Mouse (Mus musculus): ENCODE data around the gene Usp12. TPM values are rescaled to one million over a fixed set of nuclear protein-coding genes. Genes with fewer than 3 reads are reported as not detected.

The Usp12 gene
- polyA plus RNA-seq (2016; fragmentation: Nextera tagmentation; extraction: Ambion mirVana): 21.0 and 21.5 TPM in 2 replicates

- Histone ChIP-seq H3K27me3 (no peaks in the 10 kb centered on the region), H3K4me3 (peak within 1 kb of the TSS; percentile 96), H3K4me1 (peaks cover 30% of the 10 kb centered on the region), H3K27ac (peak within 1 kb of the TSS; percentile 93), H3K36me3 (no peaks in the 10 kb centered on the region), H3K9me3 (replicated peaks) (no peaks in the 10 kb centered on the region), H3K4me2 (replicated peaks) (peak within 1 kb of the TSS; percentile 80), H3K9ac (peak within 1 kb of the TSS; percentile 98)
- under 1% methylated on average over 29 of the region's 51 CpGs for WGBS
- peak; percentile 96 for ATAC-seq (ENCODE audit: low FRiP score)
Measured at GRCm38 (mm10) chr5:146794853-146795252, at the start of gene Usp12. Gene Usp12, minus strand, starts transcription at chr5:146795006.

- peak overlapping the region; percentile 57 for H3K4me3 ChIP-seq
- WGBS: 9% methylated on average over 6 of the region's 6 CpGs
- ATAC-seq (ENCODE audit: low FRiP score): peak; percentile 38
Measured at GRCm38 (mm10) chr5:146844301-146844941, 49.6 kb upstream of the Usp12 start.

GRCm38 (mm10) chr5:146841996-146842395 lies 47.2 kb upstream of the Usp12 start:
- Histone ChIP-seq H3K9ac (no peak overlapping the region), H3K27me3 (no peaks in the 10 kb centered on the region), H3K36me3 (peaks cover 18% of the 10 kb centered on the region), H3K4me2 (replicated peaks) (no peak overlapping the region), H3K9me3 (replicated peaks) (no peaks in the 10 kb centered on the region), H3K4me1 (peaks cover 12% of the 10 kb centered on the region), H3K4me3 (no peak overlapping the region), H3K27ac (no peak overlapping the region)
- no peak for ATAC-seq (ENCODE audit: low FRiP score)
- WGBS: 90% methylated on average over 4 of the region's 4 CpGs

More at GRCm38 (mm10) chr5:146844301-146844941, 49.6 kb upstream of the Usp12 start:
- Histone ChIP-seq H3K36me3 (no peaks in the 10 kb centered on the region), H3K27ac (peak overlapping the region; percentile 64), H3K9me3 (replicated peaks) (no peaks in the 10 kb centered on the region), H3K4me1 (peaks cover 12% of the 10 kb centered on the region), H3K27me3 (no peaks in the 10 kb centered on the region), H3K4me2 (replicated peaks) (peak overlapping the region; percentile 88), H3K9ac (peak overlapping the region; percentile 69)

- WGBS: 84% methylated on average over 5 of the region's 5 CpGs
Measured at GRCm38 (mm10) chr5:146841301-146841700, 46.5 kb upstream of the Usp12 start.

GRCm38 (mm10) chr5:146840422-146840821 lies 45.6 kb upstream of the Usp12 start:
- WGBS: 90% methylated on average over 4 of the region's 4 CpGs
- H3K27ac ChIP-seq: no peak overlapping the region
- ATAC-seq (ENCODE audit: low FRiP score): no peak

More at GRCm38 (mm10) chr5:146841301-146841700, 46.5 kb upstream of the Usp12 start:
- ATAC-seq (ENCODE audit: low FRiP score): no peak
- no peak overlapping the region for H3K4me2 ChIP-seq (replicated peaks)
- no peak overlapping the region for H3K4me3 ChIP-seq
- no peaks in the 10 kb centered on the region for H3K27me3 ChIP-seq
- H3K4me1 ChIP-seq: peaks cover 12% of the 10 kb centered on the region
- H3K9me3 ChIP-seq (replicated peaks): no peaks in the 10 kb centered on the region
- H3K27ac ChIP-seq: no peak overlapping the region
- H3K9ac ChIP-seq: no peak overlapping the region
- H3K36me3 ChIP-seq: peaks cover 25% of the 10 kb centered on the region

GRCm38 (mm10) chr5:146839760-146840159 lies 45.0 kb upstream of the Usp12 start:
- H3K27ac ChIP-seq: no peak overlapping the region
- H3K9ac ChIP-seq: no peak overlapping the region
- no peaks in the 10 kb centered on the region for H3K27me3 ChIP-seq
- no peak overlapping the region for H3K4me2 ChIP-seq (replicated peaks)
- no peak overlapping the region for H3K4me3 ChIP-seq
- ATAC-seq (ENCODE audit: low FRiP score): no peak
- H3K36me3 ChIP-seq: peaks cover 41% of the 10 kb centered on the region
- 40% methylated on average over 5 of the region's 5 CpGs for WGBS
- H3K4me1 ChIP-seq: peaks cover 3% of the 10 kb centered on the region; the same call in 1 of the 2 replicates
- H3K9me3 ChIP-seq (replicated peaks): no peaks in the 10 kb centered on the region

More at GRCm38 (mm10) chr5:146840422-146840821, 45.6 kb upstream of the Usp12 start:
- H3K4me1 ChIP-seq: peaks cover 3% of the 10 kb centered on the region; the same call in 1 of the 2 replicates
- H3K9ac ChIP-seq: no peak overlapping the region
- peaks cover 34% of the 10 kb centered on the region for H3K36me3 ChIP-seq
- no peaks in the 10 kb centered on the region for H3K9me3 ChIP-seq (replicated peaks)
- no peaks in the 10 kb centered on the region for H3K27me3 ChIP-seq
- H3K4me2 ChIP-seq (replicated peaks): no peak overlapping the region
- no peak overlapping the region for H3K4me3 ChIP-seq

GRCm38 (mm10) chr5:146838836-146839648 lies 44.2 kb upstream of the Usp12 start:
- no peak overlapping the region for H3K27ac ChIP-seq
- H3K4me3 ChIP-seq: no peak overlapping the region
- no peak for ATAC-seq (ENCODE audit: low FRiP score)
- H3K4me2 ChIP-seq (replicated peaks): no peak overlapping the region
- 45% methylated on average over 12 of the region's 12 CpGs for WGBS
- H3K9me3 ChIP-seq (replicated peaks): no peaks in the 10 kb centered on the region
- no peak overlapping the region for H3K9ac ChIP-seq
- peaks cover 45% of the 10 kb centered on the region for H3K36me3 ChIP-seq
- no peaks in the 10 kb centered on the region for H3K27me3 ChIP-seq
- peaks cover 8% of the 10 kb centered on the region for H3K4me1 ChIP-seq

GRCm38 (mm10) chr5:146837967-146838720 lies 43.3 kb upstream of the Usp12 start:
- Histone ChIP-seq H3K27me3 (no peaks in the 10 kb centered on the region), H3K4me3 (no peak overlapping the region), H3K4me1 (peaks cover 13% of the 10 kb centered on the region), H3K4me2 (replicated peaks) (no peak overlapping the region), H3K9ac (no peak overlapping the region), H3K27ac (no peak overlapping the region), H3K36me3 (peaks cover 45% of the 10 kb centered on the region), H3K9me3 (replicated peaks) (no peaks in the 10 kb centered on the region)
- 69% methylated on average over 7 of the region's 7 CpGs for WGBS
- no peak for ATAC-seq (ENCODE audit: low FRiP score)

- Histone ChIP-seq H3K4me3 (no peak overlapping the region), H3K36me3 (peaks cover 45% of the 10 kb centered on the region), H3K27me3 (no peaks in the 10 kb centered on the region), H3K4me1 (peaks cover 19% of the 10 kb centered on the region), H3K4me2 (replicated peaks) (no peak overlapping the region), H3K9me3 (replicated peaks) (no peaks in the 10 kb centered on the region), H3K9ac (no peak overlapping the region), H3K27ac (no peak overlapping the region)
- ATAC-seq (ENCODE audit: low FRiP score): no peak
- WGBS: 91% methylated on average over 8 of the region's 8 CpGs
Measured at GRCm38 (mm10) chr5:146834959-146835358, 40.2 kb upstream of the Usp12 start.

- ATAC-seq (ENCODE audit: low FRiP score): no peak
- Histone ChIP-seq H3K27me3 (no peaks in the 10 kb centered on the region), H3K4me2 (replicated peaks) (peak overlapping the region; percentile 71), H3K9ac (peak overlapping the region; percentile 88), H3K4me3 (peak overlapping the region; percentile 77), H3K27ac (peak overlapping the region; percentile 85; the same call in 1 of the 2 replicates), H3K9me3 (replicated peaks) (no peaks in the 10 kb centered on the region), H3K4me1 (peaks cover 19% of the 10 kb centered on the region), H3K36me3 (peaks cover 44% of the 10 kb centered on the region)
- WGBS: 29% methylated on average over 8 of the region's 8 CpGs
Measured at GRCm38 (mm10) chr5:146833673-146834201, 38.9 kb upstream of the Usp12 start.

- Histone ChIP-seq H3K27ac (peak within 1 kb of the TSS; percentile 85), H3K27me3 (no peaks in the 10 kb centered on the region), H3K9ac (peak within 1 kb of the TSS; percentile 88), H3K4me3 (peak within 1 kb of the TSS; percentile 77), H3K4me2 (replicated peaks) (peak within 1 kb of the TSS; percentile 71), H3K9me3 (replicated peaks) (no peaks in the 10 kb centered on the region), H3K4me1 (peaks cover 19% of the 10 kb centered on the region), H3K36me3 (peaks cover 36% of the 10 kb centered on the region)
- peak; percentile 98 for ATAC-seq (ENCODE audit: low FRiP score)
- WGBS: under 1% methylated on average over 59 of the region's 60 CpGs
Measured at GRCm38 (mm10) chr5:146832769-146833448, 38.1 kb upstream of the Usp12 start, which contains the start of gene Rpl21. Gene Rpl21, plus strand, starts transcription at chr5:146832890.

Data from hindbrain, embryonic 12.5 days (tissue).